Mouse (Mus musculus): ENCODE measurements around the gene Lce3a.

- TF ChIP-seq POLR2A (IDR thresholded peaks at IDR 0.05; ENCODE audit: low read depth, low read length) (no peak), CTCF (conservative IDR thresholded peaks at IDR 0.05; ENCODE audit: insufficient read depth, insufficient read length, low read depth, low read length) (no peak)
Observed at GRCm38 (mm10) chr3:92903640-92904039, 22.4 kb downstream of the Lce3a start.

All from kidney, adult 2 months (tissue).